Mouse (Mus musculus) frontal cortex, adult (tissue): ENCODE measurements around the gene Ptpre.

Experiments used
- ATAC-seq: cut with Nextera tagmentation; 2 replicates; pipeline ENCODE4 v1.9.2; 2017; ENCODE audit warnings: mild to moderate bottlenecking, moderate library complexity, mixed read lengths; ENCODE audit not compliant: low TSS enrichment

The Ptpre gene

GRCm38 (mm10) chr7:135723672-135724341 lies 186.5 kb downstream of the Ptpre start:
- ATAC-seq, result no peak

DNA sequence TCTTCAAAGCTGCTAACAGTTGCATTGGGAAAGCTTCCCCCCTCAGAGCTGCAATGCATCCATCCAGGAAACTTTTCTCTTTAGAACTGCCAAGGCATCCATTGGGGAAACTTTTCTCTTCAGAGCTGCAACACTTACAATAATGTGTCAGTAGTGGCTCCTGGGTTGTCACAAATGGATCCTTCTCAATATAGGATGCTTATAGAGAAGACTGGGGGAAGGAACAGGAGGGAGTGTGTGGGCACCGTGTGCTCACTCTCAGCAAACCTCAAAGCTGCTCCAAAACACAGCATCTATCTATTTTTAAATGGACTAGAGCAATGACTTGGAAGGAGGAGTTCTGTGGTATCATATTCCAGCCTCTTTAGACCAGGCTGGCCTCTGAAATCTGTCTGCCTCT lies 189.4 kb downstream of the Ptpre start:
- ATAC-seq, result peak; percentile 91

- no peak for ATAC-seq
Observed at GRCm38 (mm10) chr7:135728038-135728437, 190.8 kb downstream of the Ptpre start.

DNA sequence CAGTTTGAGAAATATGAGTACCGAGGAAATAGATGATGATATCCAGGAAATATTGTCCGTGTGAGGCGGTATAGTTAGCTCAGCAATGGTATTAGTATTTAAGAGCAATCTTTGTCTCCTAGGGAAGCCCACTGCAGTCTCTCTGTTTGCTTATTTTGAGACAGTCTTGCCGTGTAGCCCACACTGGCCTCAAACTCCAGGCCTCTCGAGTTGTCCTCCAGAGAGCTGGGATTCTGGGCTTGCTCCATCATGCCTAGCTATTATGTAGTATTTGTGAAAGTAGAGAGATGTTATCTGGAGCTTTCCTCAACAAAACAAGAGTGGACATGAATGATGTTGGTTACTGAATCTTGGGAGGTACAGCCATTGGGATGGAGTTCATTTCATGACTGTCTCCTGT lies 197.1 kb downstream of the Ptpre start:
- ATAC-seq, result no peak

GRCm38 (mm10) chr7:135734911-135735646 lies 197.8 kb downstream of the Ptpre start:
- ATAC-seq, result no peak
